Mouse (Mus musculus) megakaryocyte-erythroid progenitor cell, adult 5-6 weeks (primary cell): Measurements from ENCODE around the gene Atp1a2. TPM values are rescaled to one million over a fixed set of nuclear protein-coding genes. Genes with fewer than 3 reads are reported as not detected.

Source experiments
- ATAC-seq: replicated peaks from 2 replicates; pipeline ENCODE4 v1.8.0; 2016; ENCODE audit warnings: mild to moderate bottlenecking, inconsistent platforms; ENCODE audit not compliant: severe bottlenecking, poor library complexity, low FRiP score, low TSS enrichment
- total RNA-seq, 2 experiments: library from RNA; stranded (forward) in 1 of 2; stranded (reverse) in 1 of 2; fragments of 200-1000, 215-1000 nt in 1 of 2; fragments of >200 nt in 1 of 2; fragmentation: Nextera tagmentation in 1 of 2; gene quantifications; 2 replicates each; pipeline ENCODE4 v1.2.3; 2014 to 2017

Atp1a2 gene
- total RNA-seq (2014; fragmentation: Nextera tagmentation) (not detected in 2 replicates), total RNA-seq (2017) (not detected in 2 replicates)

- no peak for ATAC-seq
Measured at GRCm38 (mm10) chr1:172297611-172298537, at the start of gene Atp1a2. Gene Atp1a2 (minus strand): TSS chr1:172298064.

GRCm38 (mm10) chr1:172347382-172347781, 49.5 kb upstream of the Atp1a2 start:
- no peak for ATAC-seq

GRCm38 (mm10) chr1:172346707-172347106, 48.8 kb upstream of the Atp1a2 start:
- ATAC-seq: no peak

- no peak for ATAC-seq
Measured at GRCm38 (mm10) chr1:172344820-172345219, 47.0 kb upstream of the Atp1a2 start.

GRCm38 (mm10) chr1:172343914-172344313, 46.0 kb upstream of the Atp1a2 start:
- no peak for ATAC-seq

- no peak for ATAC-seq
Measured at GRCm38 (mm10) chr1:172342729-172343128, 44.9 kb upstream of the Atp1a2 start.

- ATAC-seq: no peak
Measured at GRCm38 (mm10) chr1:172341386-172341785, 43.5 kb upstream of the Atp1a2 start.

GRCm38 (mm10) chr1:172340729-172341321, 43.0 kb upstream of the Atp1a2 start, which contains the start of gene Kcnj10:
Gene Kcnj10 (plus strand): TSS chr1:172341210.
- peak; percentile 93 for ATAC-seq

GRCm38 (mm10) chr1:172337411-172338185, 39.7 kb upstream of the Atp1a2 start:
- ATAC-seq: no peak

GRCm38 (mm10) chr1:172335804-172336203, 37.9 kb upstream of the Atp1a2 start:
- ATAC-seq: no peak

- no peak for ATAC-seq
Measured at GRCm38 (mm10) chr1:172333512-172333911, 35.6 kb upstream of the Atp1a2 start.

GRCm38 (mm10) chr1:172332925-172333324, 35.1 kb upstream of the Atp1a2 start:
- no peak for ATAC-seq

- no peak for ATAC-seq
Measured at GRCm38 (mm10) chr1:172331422-172331947, 33.6 kb upstream of the Atp1a2 start.

GRCm38 (mm10) chr1:172329616-172330015, 31.8 kb upstream of the Atp1a2 start:
- no peak for ATAC-seq

GRCm38 (mm10) chr1:172329131-172329530, 31.3 kb upstream of the Atp1a2 start, which contains the start of gene Kcnj9:
Gene Kcnj9 (minus strand): TSS chr1:172329318.
- ATAC-seq: no peak

- no peak for ATAC-seq
Measured at GRCm38 (mm10) chr1:172328461-172328860, 30.6 kb upstream of the Atp1a2 start.

GRCm38 (mm10) chr1:172328041-172328440, 30.2 kb upstream of the Atp1a2 start:
- ATAC-seq: no peak

GRCm38 (mm10) chr1:172327206-172328001, 29.5 kb upstream of the Atp1a2 start:
- no peak for ATAC-seq

GRCm38 (mm10) chr1:172326684-172327083, 28.8 kb upstream of the Atp1a2 start:
- ATAC-seq: no peak
